Mouse (Mus musculus): ENCODE results near the gene Gpnmb.

- TF ChIP-seq CTCF (conservative IDR thresholded peaks at IDR 0.05; ENCODE audit: low read length) (no peak), POU5F1 (IDR thresholded peaks at IDR 0.05; ENCODE audit: borderline replicate concordance, low read length) (no peak)
Measured at GRCm38 (mm10) chr6:49025290-49025689, 11.1 kb upstream of the Gpnmb start.
